Mouse (Mus musculus): Measurements from ENCODE around the gene Snrpg. TPM values are rescaled to one million over a fixed set of nuclear protein-coding genes. Genes with fewer than 3 reads are reported as not detected.
"Not testable (repeated sequence)": the region's sequence is repeated elsewhere in the genome, so short reads cannot be mapped to it uniquely, and the experiment has no call there.

The Snrpg gene
- polyA plus RNA-seq, 1 experiment from 2014 or later, result 781 TPM

DNA sequence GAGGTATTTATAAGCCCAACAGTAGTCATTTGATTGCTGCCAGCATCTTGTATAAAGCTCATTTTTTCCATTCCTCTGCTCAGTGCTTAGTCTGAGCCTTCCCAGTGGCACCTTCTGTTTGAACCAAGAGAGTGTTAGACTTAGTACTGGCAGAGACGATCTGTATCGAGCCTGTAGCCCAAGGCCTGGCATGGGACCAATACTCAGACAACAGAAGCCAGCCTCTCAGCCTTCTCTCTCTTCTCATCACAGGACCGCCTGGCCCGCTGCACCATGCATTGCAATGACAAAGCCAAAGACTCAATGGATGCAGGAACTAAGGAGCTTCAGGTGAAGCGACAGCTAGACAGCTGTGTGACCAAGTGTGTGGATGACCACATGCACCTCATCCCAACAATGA lies 2.6 kb upstream of the Snrpg start:
- ATAC-seq (ENCODE audit: insufficient number of reproducible peaks, insufficient read depth, low FRiP score, low TSS enrichment, low read depth), result no peak
- Histone ChIP-seq H3K9ac (no peak overlapping the region), H3K4me2 (no peak overlapping the region), H3K4me1 (peaks cover 29% of the 10 kb centered on the region), H3K36me3 (peaks cover 19% of the 10 kb centered on the region), H3K9me3 (no peaks in the 10 kb centered on the region), H3K4me3 (no peak overlapping the region), H3K27ac (no peak overlapping the region), H3K27me3 (no peaks in the 10 kb centered on the region)
- WGBS, result 93% methylated on average over 5 of the region's 5 CpGs

DNA sequence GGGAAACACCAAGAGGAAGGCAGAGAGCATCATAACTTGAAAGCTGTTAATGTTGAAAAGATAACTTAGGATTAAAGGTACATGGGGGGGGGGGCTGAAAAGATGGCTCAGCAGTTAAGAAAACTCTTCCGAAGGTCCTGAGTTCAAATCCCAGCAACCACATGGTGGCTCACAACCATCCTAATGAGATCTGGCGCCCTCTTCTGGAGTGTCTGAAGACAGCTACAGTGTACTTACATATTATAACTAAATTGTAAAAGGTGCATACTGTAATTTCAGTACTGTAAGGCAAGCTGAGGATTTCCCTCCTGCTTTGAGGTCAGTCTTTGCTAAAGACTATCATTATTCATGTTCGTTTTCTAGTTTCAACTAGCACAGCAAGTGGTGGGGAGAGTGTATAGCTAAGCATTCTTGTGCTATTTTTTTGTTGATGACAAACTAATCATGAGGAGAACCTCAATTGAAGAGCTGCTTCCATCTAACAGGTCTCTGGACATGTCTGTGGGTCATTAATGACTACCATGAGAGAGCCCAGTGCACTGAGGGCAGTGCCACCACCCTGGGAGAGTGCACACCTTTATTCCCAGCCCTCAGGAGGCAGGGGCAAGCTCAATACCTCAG lies 901 bp upstream of the Snrpg start:
- Histone ChIP-seq H3K9ac (peak overlapping the region; percentile 93), H3K9me3 (no peaks in the 10 kb centered on the region), H3K4me2 (peak overlapping the region; percentile 87), H3K36me3 (peaks cover 21% of the 10 kb centered on the region), H3K4me3 (peak overlapping the region; percentile 85), H3K27ac (peak overlapping the region; percentile 92), H3K27me3 (no peaks in the 10 kb centered on the region), H3K4me1 (peaks cover 31% of the 10 kb centered on the region)
- WGBS, result 62% methylated on average over 3 of the region's 3 CpGs
- ATAC-seq (ENCODE audit: insufficient number of reproducible peaks, insufficient read depth, low FRiP score, low TSS enrichment, low read depth), result no peak

DNA sequence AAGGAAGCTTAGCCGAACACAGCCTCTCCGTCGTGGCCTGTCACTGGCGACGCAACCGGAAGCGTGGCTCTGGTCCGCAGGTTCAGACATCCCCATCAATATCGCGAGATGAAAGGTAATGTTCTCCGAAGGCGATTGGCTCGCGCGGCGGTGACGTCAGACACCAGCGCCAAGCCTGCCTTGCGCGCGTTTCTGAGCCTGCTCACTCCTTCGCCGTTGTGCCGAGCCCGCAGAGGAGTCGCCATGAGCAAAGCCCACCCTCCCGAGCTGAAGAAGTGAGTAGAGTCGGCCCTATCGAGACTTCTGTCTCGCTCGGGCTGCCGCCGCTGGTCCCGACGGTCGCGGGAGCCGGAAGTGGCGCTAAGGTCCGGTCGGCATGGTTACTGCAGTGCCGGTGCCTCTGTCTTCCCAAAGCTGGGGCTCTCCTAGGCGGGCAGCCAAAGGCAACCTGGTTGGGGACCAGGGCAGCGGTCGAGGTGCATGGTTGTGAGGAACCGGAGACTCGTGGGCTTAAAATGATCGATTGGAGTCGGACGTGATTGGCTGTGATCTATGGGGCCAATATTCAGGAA lies 322 bp downstream of the Snrpg start:
- Histone ChIP-seq H3K27me3 (no peaks in the 10 kb centered on the region), H3K4me2 (peak overlapping the region; percentile 87), H3K4me1 (peaks cover 26% of the 10 kb centered on the region), H3K9ac (peak overlapping the region; percentile 93), H3K27ac (peak overlapping the region; percentile 92), H3K9me3 (no peaks in the 10 kb centered on the region), H3K4me3 (peak overlapping the region; percentile 85), H3K36me3 (peaks cover 26% of the 10 kb centered on the region)
- WGBS, result under 1% methylated on average over 50 of the region's 50 CpGs
- peak; percentile 94 for ATAC-seq (ENCODE audit: insufficient number of reproducible peaks, insufficient read depth, low FRiP score, low TSS enrichment, low read depth)

DNA sequence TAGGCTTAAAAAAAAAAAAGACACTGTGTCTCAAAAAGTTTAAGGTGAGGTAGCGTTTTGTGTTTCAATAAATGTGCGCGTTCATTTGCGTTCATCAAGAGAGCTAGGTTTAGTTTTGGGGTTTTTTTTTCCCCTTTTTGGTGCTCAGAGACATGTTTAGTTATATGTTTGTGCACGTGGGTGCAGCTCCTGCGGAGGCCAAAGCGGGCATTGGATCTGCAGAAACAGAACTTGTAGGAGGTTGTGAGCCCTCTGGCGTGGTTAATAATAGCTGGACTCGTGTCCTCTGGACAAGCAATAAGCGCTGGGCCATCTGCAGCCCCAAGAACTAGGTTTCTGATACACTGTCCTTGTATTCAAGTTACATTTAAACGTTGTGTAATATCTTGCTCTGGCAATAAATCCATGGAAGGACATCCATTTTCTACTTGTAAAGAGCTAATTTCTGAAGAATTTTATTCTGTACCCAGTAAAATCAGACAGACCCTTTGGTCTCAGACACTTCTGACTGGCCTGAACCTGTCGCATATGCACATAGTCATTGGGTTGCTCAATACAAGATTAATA lies 929 bp downstream of the Snrpg start:
- 5% methylated on average over 12 of the region's 12 CpGs for WGBS
- peak overlapping the region; percentile 92 for H3K27ac ChIP-seq
- ATAC-seq (ENCODE audit: insufficient number of reproducible peaks, insufficient read depth, low FRiP score, low TSS enrichment, low read depth), result no peak
- H3K9ac ChIP-seq, result peak overlapping the region; percentile 93
- H3K4me3 ChIP-seq, result peak overlapping the region; percentile 85
- H3K36me3 ChIP-seq, result peaks cover 32% of the 10 kb centered on the region
- H3K27me3 ChIP-seq, result no peaks in the 10 kb centered on the region
- no peaks in the 10 kb centered on the region for H3K9me3 ChIP-seq
- H3K4me2 ChIP-seq, result peak overlapping the region; percentile 87
- H3K4me1 ChIP-seq, result peaks cover 22% of the 10 kb centered on the region

DNA sequence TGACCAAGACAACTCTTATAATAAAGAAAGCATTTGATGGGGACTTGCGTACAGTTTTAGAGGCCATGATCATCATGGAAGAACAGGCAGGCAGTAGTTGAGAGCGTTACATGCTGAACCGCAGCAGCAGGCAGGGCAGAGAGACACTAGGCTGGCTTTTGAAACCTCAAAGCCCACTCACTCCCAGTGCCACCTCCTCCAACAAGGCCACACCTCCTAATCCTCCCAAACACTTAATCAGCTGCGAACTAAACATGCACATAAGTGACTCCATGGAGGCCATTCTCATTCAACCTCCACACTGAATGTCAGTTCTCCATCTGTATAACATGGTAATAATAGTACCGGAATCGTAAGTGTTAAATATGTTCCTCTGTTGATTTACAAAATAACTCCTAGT lies 2.5 kb downstream of the Snrpg start:
- H3K4me1 ChIP-seq, result peaks cover 22% of the 10 kb centered on the region
- no peak overlapping the region for H3K27ac ChIP-seq
- ATAC-seq (ENCODE audit: insufficient number of reproducible peaks, insufficient read depth, low FRiP score, low TSS enrichment, low read depth), result no peak
- H3K9me3 ChIP-seq, result no peaks in the 10 kb centered on the region
- no peaks in the 10 kb centered on the region for H3K27me3 ChIP-seq
- no peak overlapping the region for H3K9ac ChIP-seq
- 92% methylated on average over 6 of the region's 6 CpGs for WGBS
- peaks cover 42% of the 10 kb centered on the region for H3K36me3 ChIP-seq
- H3K4me3 ChIP-seq, result no peak overlapping the region
- H3K4me2 ChIP-seq, result no peak overlapping the region

DNA sequence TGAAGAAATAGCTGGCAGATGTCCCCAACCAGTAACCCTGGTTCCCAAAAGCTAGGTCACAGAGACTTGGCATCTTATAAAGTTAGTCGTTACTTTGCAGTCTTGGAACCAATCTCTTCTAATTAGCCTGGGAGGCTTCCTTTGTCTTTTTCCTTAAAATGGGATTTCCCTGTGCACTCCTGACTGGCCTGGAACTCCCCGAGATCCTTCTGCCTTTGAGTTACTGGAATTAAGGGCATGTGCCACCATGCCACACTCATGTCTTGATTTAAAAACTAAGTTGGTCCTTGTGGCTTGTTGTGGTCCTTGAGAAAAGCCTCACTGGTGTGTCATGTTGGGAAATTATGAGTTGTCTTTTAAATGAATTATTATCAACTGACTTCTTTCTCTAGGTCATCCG lies 7.2 kb downstream of the Snrpg start:
- Histone ChIP-seq H3K27me3 (no peaks in the 10 kb centered on the region), H3K9me3 (no peaks in the 10 kb centered on the region), H3K9ac (no peak overlapping the region), H3K4me3 (no peak overlapping the region), H3K4me1 (0 out of 2 replicates have a peak, but pooled peaks cover 3% of the 10 kb centered on the region), H3K36me3 (peaks cover 45% of the 10 kb centered on the region), H3K27ac (no peak overlapping the region), H3K4me2 (no peak overlapping the region)
- 92% methylated on average over 3 of the region's 3 CpGs for WGBS
- no peak for ATAC-seq (ENCODE audit: insufficient number of reproducible peaks, insufficient read depth, low FRiP score, low TSS enrichment, low read depth)

DNA sequence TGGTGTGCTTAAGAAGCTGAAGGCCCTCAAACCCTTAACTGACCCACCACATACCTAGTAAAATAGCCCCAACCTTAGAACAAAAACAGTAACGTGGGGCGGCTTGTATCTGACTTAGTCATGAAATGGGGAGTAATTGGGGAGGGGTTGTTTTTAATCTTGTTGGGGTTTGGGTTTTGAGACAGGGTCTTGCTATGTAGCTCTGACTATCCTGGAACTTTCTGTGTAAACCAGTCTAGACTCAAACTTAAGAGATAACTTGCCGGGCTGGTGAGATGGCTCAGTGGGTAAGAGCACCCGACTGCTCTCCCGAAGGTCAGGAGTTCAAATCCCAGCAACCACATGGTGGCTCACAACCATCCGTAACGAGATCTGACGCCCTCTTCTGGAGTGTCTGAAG lies 9.0 kb downstream of the Snrpg start:
- not testable (repeated sequence) for H3K4me1 ChIP-seq; H3K4me2 ChIP-seq; H3K27ac ChIP-seq; ATAC-seq (ENCODE audit: insufficient number of reproducible peaks, insufficient read depth, low FRiP score, low TSS enrichment, low read depth); H3K9ac ChIP-seq; H3K9me3 ChIP-seq; H3K27me3 ChIP-seq; H3K4me3 ChIP-seq
- H3K36me3 ChIP-seq, result peaks cover 46% of the 10 kb centered on the region
- WGBS, result 71% methylated on average over 8 of the region's 8 CpGs

DNA sequence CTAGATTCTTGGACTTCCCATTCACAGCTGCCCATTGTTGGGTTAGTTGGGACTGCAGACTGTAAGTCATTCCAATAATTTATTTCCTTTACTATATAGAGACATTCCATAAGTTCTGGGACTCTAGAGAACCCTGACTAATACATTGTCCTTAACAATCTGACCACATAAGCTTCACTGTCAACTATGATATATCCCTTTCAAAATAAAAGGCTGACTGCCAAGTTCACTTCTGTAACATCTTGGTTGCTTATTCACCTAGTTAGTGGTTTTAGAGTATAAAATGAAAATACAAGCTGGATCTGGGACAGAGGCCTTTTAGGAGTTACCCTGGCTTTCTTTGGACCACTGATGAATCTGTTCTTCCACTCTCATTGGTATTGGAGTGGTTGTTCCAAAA lies 11.4 kb downstream of the Snrpg start:
- H3K27ac ChIP-seq, result no peak overlapping the region
- no peak for ATAC-seq (ENCODE audit: insufficient number of reproducible peaks, insufficient read depth, low FRiP score, low TSS enrichment, low read depth)
- H3K4me2 ChIP-seq, result no peak overlapping the region
- no peaks in the 10 kb centered on the region for H3K9me3 ChIP-seq
- no peaks in the 10 kb centered on the region for H3K4me1 ChIP-seq
- no peak overlapping the region for H3K9ac ChIP-seq
- peaks cover 51% of the 10 kb centered on the region for H3K36me3 ChIP-seq
- H3K27me3 ChIP-seq, result no peaks in the 10 kb centered on the region
- no peak overlapping the region for H3K4me3 ChIP-seq

DNA sequence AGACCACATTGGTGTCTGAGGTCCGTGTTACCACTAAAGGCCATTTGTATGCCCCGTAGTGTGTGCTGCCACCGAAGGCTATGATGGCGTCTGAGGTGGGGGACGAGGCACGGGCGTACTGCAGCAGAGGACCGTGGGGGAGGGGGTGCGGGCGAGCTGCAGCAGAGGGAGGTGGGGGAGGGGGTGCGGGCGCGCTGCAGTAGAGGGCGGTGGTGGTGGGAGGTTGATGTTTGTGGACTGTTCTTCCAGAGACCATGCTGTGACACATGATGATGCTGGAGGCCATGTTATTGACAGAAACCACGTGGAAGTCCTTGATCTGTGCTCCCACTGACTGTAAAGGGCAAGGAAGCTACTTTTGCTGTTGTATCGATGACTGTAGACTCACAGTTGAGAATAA lies 12.3 kb downstream of the Snrpg start:
- 40% methylated on average over 16 of the region's 16 CpGs for WGBS
- Histone ChIP-seq H3K36me3 (peaks cover 51% of the 10 kb centered on the region), H3K9me3 (no peaks in the 10 kb centered on the region), H3K9ac (no peak overlapping the region), H3K4me2 (no peak overlapping the region), H3K4me1 (no peaks in the 10 kb centered on the region), H3K27ac (no peak overlapping the region), H3K27me3 (no peaks in the 10 kb centered on the region), H3K4me3 (no peak overlapping the region)
- ATAC-seq (ENCODE audit: insufficient number of reproducible peaks, insufficient read depth, low FRiP score, low TSS enrichment, low read depth), result no peak

DNA sequence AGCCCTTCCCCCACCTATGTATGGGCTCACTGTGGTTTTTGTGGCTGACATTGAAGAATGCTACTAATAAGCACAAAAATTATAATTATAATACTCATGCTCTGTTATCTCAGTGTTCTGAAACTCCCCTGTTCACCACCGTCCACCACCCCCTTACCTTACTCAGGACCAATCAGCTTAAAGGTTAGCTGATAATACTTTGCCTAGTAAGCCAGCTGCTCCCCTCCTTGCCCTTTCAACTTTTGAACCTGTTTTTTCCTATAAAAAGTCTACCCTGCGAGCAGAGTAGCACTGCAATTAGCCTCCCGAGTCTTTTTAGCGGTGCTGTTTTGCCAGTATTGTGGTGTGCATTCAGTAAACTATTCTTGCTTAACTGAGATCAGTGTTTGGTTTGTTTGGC lies 13.6 kb downstream of the Snrpg start:
- WGBS, result 73% methylated on average over 4 of the region's 4 CpGs
- Histone ChIP-seq H3K27ac (no peak overlapping the region), H3K9me3 (no peaks in the 10 kb centered on the region), H3K4me1 (no peaks in the 10 kb centered on the region), H3K4me2 (no peak overlapping the region), H3K27me3 (no peaks in the 10 kb centered on the region), H3K9ac (no peak overlapping the region), H3K36me3 (peaks cover 51% of the 10 kb centered on the region), H3K4me3 (no peak overlapping the region)
- no peak for ATAC-seq (ENCODE audit: insufficient number of reproducible peaks, insufficient read depth, low FRiP score, low TSS enrichment, low read depth)

DNA sequence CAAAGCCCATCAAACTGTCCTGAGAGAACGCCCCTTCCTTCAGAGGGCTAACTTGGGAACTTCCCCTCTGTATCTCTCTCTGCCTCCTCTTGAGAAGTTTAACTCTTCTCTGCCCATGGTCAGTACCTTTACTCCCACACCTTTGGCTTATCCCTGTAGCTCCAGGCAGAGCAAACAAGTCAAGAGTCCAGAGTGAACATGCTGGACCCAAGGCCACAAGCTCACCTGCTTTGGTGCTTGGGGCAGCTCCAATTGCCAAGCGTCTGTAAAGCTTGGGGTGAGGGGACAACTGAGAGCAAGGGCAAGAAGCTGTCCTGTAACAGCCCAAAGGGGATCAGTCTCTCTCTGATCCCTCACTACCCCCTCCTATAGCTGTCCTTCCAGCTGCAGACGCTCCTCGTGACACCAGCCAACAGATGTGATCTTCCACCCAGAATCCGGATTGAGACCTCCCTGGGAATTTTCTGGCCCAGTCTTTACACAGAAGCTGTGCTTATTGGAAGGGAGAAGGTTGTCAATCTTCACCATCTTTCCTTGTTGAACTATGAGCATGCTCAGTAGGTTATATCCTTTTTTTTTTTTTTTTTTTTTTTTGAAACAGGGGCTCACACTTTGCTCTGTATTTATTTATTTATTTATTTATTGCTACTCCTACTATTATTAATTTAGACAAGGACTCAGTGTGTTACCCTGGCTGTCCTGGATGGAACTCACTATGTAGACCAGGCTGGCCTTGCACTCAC lies 14.4 kb downstream of the Snrpg start:
- H3K27me3 ChIP-seq, result no peaks in the 10 kb centered on the region
- no peak for ATAC-seq (ENCODE audit: insufficient number of reproducible peaks, insufficient read depth, low FRiP score, low TSS enrichment, low read depth)
- H3K4me1 ChIP-seq, result no peaks in the 10 kb centered on the region
- H3K9me3 ChIP-seq, result no peaks in the 10 kb centered on the region
- no peak overlapping the region for H3K4me3 ChIP-seq
- 86% methylated on average over 5 of the region's 5 CpGs for WGBS
- no peak overlapping the region for H3K27ac ChIP-seq
- peaks cover 55% of the 10 kb centered on the region for H3K36me3 ChIP-seq
- H3K4me2 ChIP-seq, result no peak overlapping the region
- H3K9ac ChIP-seq, result no peak overlapping the region

DNA sequence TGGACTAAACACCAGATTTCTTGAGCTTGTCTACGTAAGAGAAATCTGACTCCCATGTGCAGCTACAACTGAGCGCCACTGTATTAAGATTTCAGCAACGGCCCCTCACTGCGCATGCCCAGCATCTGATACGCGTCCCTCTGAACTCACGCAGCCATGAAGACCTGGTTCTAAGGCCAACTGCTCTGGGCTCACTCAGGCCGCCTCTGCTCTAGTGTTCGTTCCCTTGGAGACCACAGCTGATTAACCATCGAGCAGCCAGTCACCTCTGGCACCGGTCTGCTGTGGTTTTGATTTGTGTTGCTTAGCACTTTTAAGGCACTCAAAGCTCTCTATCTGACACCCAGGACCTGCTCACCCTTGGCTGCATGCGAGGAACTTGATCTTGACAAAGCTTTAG lies 16.2 kb downstream of the Snrpg start:
- Histone ChIP-seq H3K27me3 (no peaks in the 10 kb centered on the region), H3K4me2 (no peak overlapping the region), H3K4me1 (no peaks in the 10 kb centered on the region), H3K9ac (no peak overlapping the region), H3K4me3 (no peak overlapping the region), H3K36me3 (peaks cover 73% of the 10 kb centered on the region), H3K9me3 (no peaks in the 10 kb centered on the region), H3K27ac (no peak overlapping the region)
- 83% methylated on average over 12 of the region's 12 CpGs for WGBS
- ATAC-seq (ENCODE audit: insufficient number of reproducible peaks, insufficient read depth, low FRiP score, low TSS enrichment, low read depth), result no peak
